Mouse (Mus musculus) heart, embryonic 10.5 days (tissue): Measurements from ENCODE around the gene Filip1l. TPM values are rescaled to one million over a fixed set of nuclear protein-coding genes. Genes with fewer than 3 reads are reported as not detected.

Experiments
- DNase-seq: peaks from one replicate; pipeline ENCODE4 v3.0.0-alpha.2; 2017; ENCODE audit warnings: low spot score
- H3K27ac ChIP-seq: fragments of 300-500 bp; sonication (generic); 2 replicates; pipeline ENCODE4 v1.5.1; 2016; ENCODE audit warnings: mild to moderate bottlenecking
- H3K27me3 ChIP-seq: fragments of 300-500 bp; sonication (generic); 2 replicates; pipeline ENCODE4 v1.6.1; 2016; ENCODE audit warnings: mild to moderate bottlenecking; ENCODE audit not compliant: poor library complexity, insufficient read depth, severe bottlenecking
- H3K36me3 ChIP-seq: fragments of 300-500 bp; sonication (generic); 2 replicates; pipeline ENCODE4 v1.6.1; 2016; ENCODE audit warnings: mild to moderate bottlenecking, moderate library complexity
- H3K4me1 ChIP-seq: fragments of 300-500 bp; sonication (generic); 2 replicates; pipeline ENCODE4 v1.6.1; 2016; ENCODE audit warnings: mild to moderate bottlenecking
- H3K4me3 ChIP-seq: fragments of 300-500 bp; sonication (generic); 2 replicates; pipeline ENCODE4 v1.5.1; 2016; ENCODE audit warnings: mild to moderate bottlenecking, moderate library complexity
- H3K9me3 ChIP-seq: fragments of 300-500 bp; sonication (generic); 2 replicates; pipeline ENCODE4 v1.6.1; 2016; ENCODE audit warnings: mild to moderate bottlenecking, moderate library complexity
- WGBS: fragments of 180-500 bp; shearing (Covaris S2); methylation state at CpG from one replicate; pipeline ENCODE4 v1.1.7; 2016; 5-methylcytosine and 5-hydroxymethylcytosine counted together
- polyA plus RNA-seq: library from polyadenylated mRNA; unstranded; fragments of >200 nt; fragmentation: Nextera tagmentation; extraction: Ambion mirVana; gene quantifications from 2 replicates; pipeline ENCODE4 v1.2.1, GENCODE M21; 2016

Gene Filip1l
- polyA plus RNA-seq, 1 experiment from 2014 or later: 20.3 TPM

GRCm38 (mm10) chr16:57560185-57560584 lies 207.3 kb downstream of the Filip1l start:
- DNase-seq: no peak
- Histone ChIP-seq H3K36me3 (no peaks in the 10 kb centered on the region), H3K27me3 (no peaks in the 10 kb centered on the region), H3K27ac (no peak overlapping the region), H3K4me3 (no peak overlapping the region), H3K4me1 (peaks cover 3% of the 10 kb centered on the region; the same call in 1 of the 2 replicates), H3K9me3 (no peaks in the 10 kb centered on the region)
- WGBS: 90% methylated on average over 1 of the region's 1 CpGs

- no peaks in the 10 kb centered on the region for H3K9me3 ChIP-seq
- no peaks in the 10 kb centered on the region for H3K27me3 ChIP-seq
- no peak overlapping the region for H3K27ac ChIP-seq
- no peak for DNase-seq
- H3K4me3 ChIP-seq: no peak overlapping the region
- H3K36me3 ChIP-seq: no peaks in the 10 kb centered on the region
- H3K4me1 ChIP-seq: peaks cover 7% of the 10 kb centered on the region; the same call in 1 of the 2 replicates
- 63% methylated on average over 3 of the region's 3 CpGs for WGBS
Observed at GRCm38 (mm10) chr16:57563453-57563852, 210.6 kb downstream of the Filip1l start.

DNA sequence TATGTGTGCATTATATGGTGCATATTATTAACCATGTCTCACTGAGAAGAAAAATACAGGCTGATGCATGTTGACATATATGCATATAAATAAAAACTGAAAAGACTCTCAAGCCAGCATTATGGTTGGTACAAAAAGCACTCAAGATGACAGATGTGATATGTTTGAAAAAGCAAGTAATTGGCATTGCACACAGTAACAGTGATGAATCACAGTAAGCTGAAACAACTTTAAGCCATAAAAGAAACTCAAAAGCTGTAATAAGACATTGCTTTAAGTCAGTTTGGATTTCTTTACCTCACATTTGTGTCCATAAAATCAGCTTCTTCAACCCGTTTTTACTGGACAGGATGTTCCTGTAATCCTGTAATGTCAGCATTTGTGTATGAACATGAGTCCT lies 211.9 kb downstream of the Filip1l start:
- WGBS: 61% methylated on average over 1 of the region's 1 CpGs
- H3K27me3 ChIP-seq: no peaks in the 10 kb centered on the region
- DNase-seq: no peak
- H3K9me3 ChIP-seq: no peaks in the 10 kb centered on the region
- H3K27ac ChIP-seq: no peak overlapping the region
- no peak overlapping the region for H3K4me3 ChIP-seq
- H3K4me1 ChIP-seq: peaks cover 7% of the 10 kb centered on the region; the same call in 1 of the 2 replicates
- peaks cover 4% of the 10 kb centered on the region; the same call in 1 of the 2 replicates for H3K36me3 ChIP-seq

GRCm38 (mm10) chr16:57566215-57566614 lies 213.3 kb downstream of the Filip1l start:
- no peaks in the 10 kb centered on the region for H3K9me3 ChIP-seq
- H3K27me3 ChIP-seq: no peaks in the 10 kb centered on the region
- H3K36me3 ChIP-seq: peaks cover 18% of the 10 kb centered on the region
- WGBS: 45% methylated on average over 3 of the region's 3 CpGs
- no peak overlapping the region for H3K4me3 ChIP-seq
- no peak for DNase-seq
- no peak overlapping the region for H3K27ac ChIP-seq
- peaks cover 7% of the 10 kb centered on the region; the same call in 1 of the 2 replicates for H3K4me1 ChIP-seq

- Histone ChIP-seq H3K36me3 (peaks cover 29% of the 10 kb centered on the region), H3K27me3 (no peaks in the 10 kb centered on the region), H3K27ac (no peak overlapping the region), H3K4me1 (0 out of 2 replicates have a peak, but pooled peaks cover 3% of the 10 kb centered on the region), H3K4me3 (no peak overlapping the region), H3K9me3 (no peaks in the 10 kb centered on the region)
- no peak for DNase-seq
- WGBS: 83% methylated on average over 7 of the region's 7 CpGs
Observed at GRCm38 (mm10) chr16:57568648-57569404, 215.9 kb downstream of the Filip1l start.

DNA sequence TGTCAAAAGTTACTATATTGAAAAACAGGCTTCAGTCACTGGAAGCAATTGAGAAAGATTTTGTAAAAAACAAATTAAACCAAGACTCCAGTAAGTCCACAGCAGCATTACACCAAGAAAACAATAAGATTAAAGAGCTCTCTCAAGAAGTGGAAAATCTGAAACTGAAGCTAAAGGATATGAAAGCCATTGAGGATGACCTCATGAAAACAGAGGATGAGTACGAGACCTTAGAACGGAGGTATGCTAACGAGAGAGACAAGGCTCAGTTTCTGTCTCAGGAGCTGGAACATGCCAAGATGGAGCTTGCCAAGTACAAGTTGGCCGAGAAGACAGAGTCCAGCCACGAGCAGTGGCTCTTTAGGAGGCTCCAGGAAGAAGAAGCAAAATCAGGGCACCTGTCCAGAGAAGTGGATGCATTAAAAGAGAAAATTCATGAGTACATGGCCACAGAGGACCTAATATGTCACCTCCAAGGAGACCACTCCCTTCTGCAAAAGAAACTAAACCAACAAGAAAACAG lies 218.0 kb downstream of the Filip1l start:
- H3K4me3 ChIP-seq: no peak overlapping the region
- 88% methylated on average over 5 of the region's 5 CpGs for WGBS
- no peaks in the 10 kb centered on the region for H3K27me3 ChIP-seq
- no peak for DNase-seq
- peaks cover 29% of the 10 kb centered on the region for H3K36me3 ChIP-seq
- no peak overlapping the region for H3K27ac ChIP-seq
- H3K4me1 ChIP-seq: 0 out of 2 replicates have a peak, but pooled peaks cover 3% of the 10 kb centered on the region
- no peaks in the 10 kb centered on the region for H3K9me3 ChIP-seq

- Histone ChIP-seq H3K27me3 (no peaks in the 10 kb centered on the region), H3K36me3 (peaks cover 29% of the 10 kb centered on the region), H3K4me1 (no peaks in the 10 kb centered on the region), H3K4me3 (no peak overlapping the region), H3K9me3 (no peaks in the 10 kb centered on the region), H3K27ac (no peak overlapping the region)
- 74% methylated on average over 1 of the region's 1 CpGs for WGBS
- DNase-seq: no peak
Observed at GRCm38 (mm10) chr16:57573831-57574230, 220.9 kb downstream of the Filip1l start.

DNA sequence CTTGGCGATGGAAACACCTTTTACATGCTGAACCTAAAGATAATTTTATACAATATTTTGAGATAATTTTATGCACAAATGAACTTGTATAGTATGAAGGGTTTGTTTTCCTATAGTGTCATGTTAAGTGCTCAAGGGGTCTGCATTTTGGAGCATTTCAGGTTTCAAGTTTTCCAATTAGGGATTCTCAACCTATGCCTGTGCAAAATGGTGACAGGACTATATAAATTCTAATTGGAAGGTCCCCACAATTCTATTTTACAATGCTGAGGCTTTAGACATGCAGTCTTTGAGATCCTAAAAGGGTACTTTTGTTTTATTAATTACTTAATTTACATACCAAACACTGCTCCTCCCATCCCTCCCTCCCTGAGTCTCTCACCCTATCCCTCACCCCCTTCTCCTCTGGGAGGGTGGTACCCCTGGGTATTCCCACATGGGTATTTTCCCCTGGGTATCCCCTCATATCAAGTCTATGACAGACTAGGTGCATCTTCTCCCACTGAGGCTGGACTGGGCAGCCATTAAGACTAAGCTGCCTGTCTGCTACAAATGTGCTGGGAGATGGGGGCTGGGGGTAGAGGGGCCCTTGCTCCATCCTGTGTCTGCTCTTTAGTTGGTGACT lies 223.0 kb downstream of the Filip1l start:
- Histone ChIP-seq H3K27me3 (no peaks in the 10 kb centered on the region), H3K36me3 (peaks cover 15% of the 10 kb centered on the region), H3K4me1 (peaks cover 5% of the 10 kb centered on the region; the same call in 1 of the 2 replicates), H3K9me3 (no peaks in the 10 kb centered on the region), H3K4me3 (no peak overlapping the region), H3K27ac (no peak overlapping the region)
- WGBS: 91% methylated on average over 1 of the region's 1 CpGs
- no peak for DNase-seq

GRCm38 (mm10) chr16:57577519-57577918 lies 224.6 kb downstream of the Filip1l start:
- Histone ChIP-seq H3K27me3 (no peaks in the 10 kb centered on the region), H3K4me3 (no peak overlapping the region), H3K4me1 (peaks cover 5% of the 10 kb centered on the region; the same call in 1 of the 2 replicates), H3K27ac (no peak overlapping the region), H3K36me3 (no peaks in the 10 kb centered on the region), H3K9me3 (no peaks in the 10 kb centered on the region)
- WGBS: 85% methylated on average over 1 of the region's 1 CpGs
- DNase-seq: no peak

GRCm38 (mm10) chr16:57580041-57580440 lies 227.1 kb downstream of the Filip1l start:
- Histone ChIP-seq H3K4me3 (no peak overlapping the region), H3K9me3 (no peaks in the 10 kb centered on the region), H3K27me3 (no peaks in the 10 kb centered on the region), H3K4me1 (peaks cover 5% of the 10 kb centered on the region; the same call in 1 of the 2 replicates), H3K27ac (no peak overlapping the region), H3K36me3 (no peaks in the 10 kb centered on the region)
- WGBS: 48% methylated on average over 7 of the region's 7 CpGs
- no peak for DNase-seq

DNA sequence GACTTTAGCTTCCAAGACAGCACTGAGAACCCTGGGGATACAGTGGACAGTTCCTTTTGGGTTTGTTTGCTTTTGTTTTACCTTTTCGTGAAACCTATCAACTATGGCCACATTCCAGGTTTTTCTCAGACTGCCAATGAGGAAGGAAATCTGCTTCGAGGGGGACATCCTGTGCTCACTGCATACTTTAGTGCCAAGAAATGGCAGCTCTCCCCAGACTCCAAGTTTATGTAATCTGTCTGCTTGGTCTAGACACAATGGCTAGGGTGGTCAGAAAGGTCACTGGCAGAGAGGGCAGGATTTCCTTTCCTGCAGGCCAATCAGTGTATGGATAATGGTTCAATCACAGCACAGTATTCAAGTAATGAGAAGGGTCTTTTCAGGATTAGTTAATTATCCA lies 229.1 kb downstream of the Filip1l start:
- WGBS: 70% methylated on average over 2 of the region's 2 CpGs
- Histone ChIP-seq H3K27ac (no peak overlapping the region), H3K36me3 (no peaks in the 10 kb centered on the region)

GRCm38 (mm10) chr16:57585201-57585600 lies 232.3 kb downstream of the Filip1l start:
- Histone ChIP-seq H3K4me3 (no peak overlapping the region), H3K9me3 (no peaks in the 10 kb centered on the region), H3K36me3 (no peaks in the 10 kb centered on the region), H3K27ac (no peak overlapping the region), H3K4me1 (no peaks in the 10 kb centered on the region), H3K27me3 (no peaks in the 10 kb centered on the region)
- 47% methylated on average over 3 of the region's 3 CpGs for WGBS
- DNase-seq: no peak

More for the DNA sequence above, 229.1 kb downstream of the Filip1l start:
- H3K4me3 ChIP-seq: no peak overlapping the region
- no peaks in the 10 kb centered on the region for H3K9me3 ChIP-seq
- H3K4me1 ChIP-seq: peaks cover 5% of the 10 kb centered on the region; the same call in 1 of the 2 replicates
- H3K27me3 ChIP-seq: no peaks in the 10 kb centered on the region
- DNase-seq: no peak
